Comparison of ENCODE assay signal across 16 mouse cellular contexts in the genomic region with DNA sequence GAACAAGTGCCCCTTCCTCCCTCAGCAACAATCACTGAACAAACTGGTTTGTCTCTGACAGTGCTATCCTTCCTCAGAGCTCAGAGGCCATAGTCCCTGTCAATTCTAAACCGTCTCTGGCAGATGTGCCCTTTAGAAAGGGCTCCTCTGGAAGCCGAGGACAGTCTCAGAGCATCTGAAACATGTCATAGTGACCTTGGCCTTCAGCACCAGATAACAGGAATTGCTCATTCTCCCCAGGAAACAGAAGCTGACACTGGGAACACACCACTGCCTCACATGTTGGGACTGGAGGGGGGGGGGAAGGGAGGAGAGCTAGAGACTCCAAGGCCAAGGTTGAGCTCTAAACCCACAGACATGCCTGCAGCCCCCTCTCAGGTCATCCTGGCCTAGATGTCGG.
"Had no signal": no experiment of that assay in that cellular context is flagged by ENCODE, and none has a peak within 500 bp of the region (broad histone marks: within the 10 kb centered on the region; RNA-seq: fewer than 3 reads in every experiment).

No protein-coding gene starts in this region.

- ATAC-seq: intestine, postnatal 0 days; midbrain, embryonic 16.5 days had no signal

- H3K9ac ChIP-seq: limb, embryonic 13.5 days; liver, embryonic 15.5 days; lung, embryonic 14.5 days; midbrain, embryonic 12.5 days had no signal

- H3K4me2 ChIP-seq: limb, embryonic 13.5 days; liver, embryonic 11.5 days; liver, embryonic 15.5 days; lung, embryonic 14.5 days; midbrain, embryonic 12.5 days had no signal

- H3K4me1 ChIP-seq: liver, embryonic 15.5 days; megakaryocyte, embryonic 14.5 days had no signal

- DNase-seq: kidney, adult 8-10 months; kidney, postnatal 25 days; layer of hippocampus, postnatal 36 days; left cerebral cortex, postnatal 4 days; lung, embryonic 14.5 days; lung, postnatal 10 days; lung, postnatal 4 days; right cerebral cortex, postnatal 14 days; thymus, postnatal 36 days had no signal

- H3K27me3 ChIP-seq: midbrain, embryonic 12.5 days had no signal

- H3K36me3 ChIP-seq: limb, embryonic 13.5 days; liver, embryonic 15.5 days; midbrain, embryonic 12.5 days had no signal

- H3K9me3 ChIP-seq: limb, embryonic 13.5 days; liver, embryonic 15.5 days; midbrain, embryonic 12.5 days had no signal

- H3K4me3 ChIP-seq: limb, embryonic 13.5 days; liver, embryonic 15.5 days; megakaryocyte, embryonic 14.5 days; midbrain, embryonic 12.5 days had no signal

- H3K27ac ChIP-seq: limb, embryonic 13.5 days; liver, embryonic 15.5 days; midbrain, embryonic 12.5 days had no signal
